Mouse (Mus musculus) limb, embryonic 11.5 days (tissue): Measurements from ENCODE around the gene Foxq1. TPM values are rescaled to one million over a fixed set of nuclear protein-coding genes. Genes with fewer than 3 reads are reported as not detected.

Experiments
- ATAC-seq: fragments of 200-750 bp; cut with Nextera tagmentation; 2 replicates; pipeline ENCODE4 v1.8.0; 2017; ENCODE audit warnings: low read depth; ENCODE audit not compliant: insufficient number of reproducible peaks, low FRiP score, low TSS enrichment
- DNase-seq: peaks from one replicate; pipeline ENCODE4 v3.0.0-alpha.2; 2015; ENCODE audit warnings: low spot score
- H3K27ac ChIP-seq: fragments of 300-500 bp; sonication (generic); replicated peaks from 2 replicates; pipeline ENCODE4 v1.5.1; 2014; ENCODE audit warnings: low read depth, mild to moderate bottlenecking, low read length
- H3K27me3 ChIP-seq: fragments of 300-500 bp; sonication (generic); 2 replicates; pipeline ENCODE4 v1.6.1; 2014; ENCODE audit warnings: mild to moderate bottlenecking, low read length, mixed read lengths; ENCODE audit not compliant: control insufficient read depth, insufficient read depth
- H3K36me3 ChIP-seq: fragments of 300-500 bp; sonication (generic); 2 replicates; pipeline ENCODE4 v1.6.1; 2014; ENCODE audit warnings: mild to moderate bottlenecking, low read length, moderate library complexity, mixed read lengths; ENCODE audit not compliant: control insufficient read depth, insufficient read depth
- H3K4me1 ChIP-seq: fragments of 300-500 bp; sonication (generic); 2 replicates; pipeline ENCODE4 v1.6.1; 2014; ENCODE audit warnings: low read length, mixed read lengths; ENCODE audit not compliant: control insufficient read depth, insufficient read depth
- H3K4me2 ChIP-seq: fragments of 300-500 bp; sonication (generic); 2 replicates; pipeline ENCODE4 v1.6.1; 2014; ENCODE audit warnings: low read depth, mild to moderate bottlenecking, moderate library complexity; ENCODE audit not compliant: severe bottlenecking
- H3K4me3 ChIP-seq: fragments of 300-500 bp; sonication (generic); 2 replicates; pipeline ENCODE4 v1.5.1; 2014; ENCODE audit warnings: low read depth, low read length
- H3K9ac ChIP-seq: fragments of 300-500 bp; sonication (generic); 2 replicates; pipeline ENCODE4 v1.6.1; 2014; ENCODE audit warnings: mild to moderate bottlenecking, low read length
- H3K9me3 ChIP-seq: fragments of 300-500 bp; sonication (generic); 2 replicates; pipeline ENCODE4 v1.6.1; 2016; ENCODE audit warnings: low read length; ENCODE audit not compliant: control insufficient read depth
- WGBS: fragments of 180-500 bp; shearing (Covaris S2); extraction: QIAGEN DNeasy Blood & Tissue Kit; methylation state at CpG from one replicate; pipeline ENCODE4 v1.1.7; 2014; 5-methylcytosine and 5-hydroxymethylcytosine counted together
- polyA plus RNA-seq: library from polyadenylated mRNA; unstranded; fragments of >200 nt; fragmentation: Nextera tagmentation; extraction: Ambion mirVana; gene quantifications from 2 replicates; pipeline ENCODE4 v1.2.1, GENCODE M21; 2014

Gene Foxq1
- polyA plus RNA-seq, 1 experiment from 2014 or later, result 0.08 TPM

GRCm38 (mm10) chr13:31578389-31578788 is 22.5 kb downstream of the Foxq1 start:
- H3K4me1 ChIP-seq, result peaks cover 5% of the 10 kb centered on the region; the same call in 1 of the 2 replicates
- H3K9ac ChIP-seq, result no peak overlapping the region
- 27% methylated on average over 10 of the region's 10 CpGs for WGBS
- no peak overlapping the region for H3K4me3 ChIP-seq
- ATAC-seq (peak; percentile 44; the same call in 1 of the 2 replicates), DNase-seq (peak; percentile 43)
- no peaks in the 10 kb centered on the region for H3K36me3 ChIP-seq
- no peak overlapping the region for H3K4me2 ChIP-seq
- no peaks in the 10 kb centered on the region for H3K27me3 ChIP-seq
- no peaks in the 10 kb centered on the region for H3K9me3 ChIP-seq
- no peak overlapping the region for H3K27ac ChIP-seq

- 60% methylated on average over 9 of the region's 9 CpGs for WGBS
- H3K27ac ChIP-seq, result no peak overlapping the region
- no peak overlapping the region for H3K9ac ChIP-seq
- H3K4me3 ChIP-seq, result no peak overlapping the region
- no peak for ATAC-seq
- peaks cover 5% of the 10 kb centered on the region; the same call in 1 of the 2 replicates for H3K4me1 ChIP-seq
- no peaks in the 10 kb centered on the region for H3K36me3 ChIP-seq
- H3K4me2 ChIP-seq, result no peak overlapping the region
- no peaks in the 10 kb centered on the region for H3K9me3 ChIP-seq
- DNase-seq, result no peak
- H3K27me3 ChIP-seq, result no peaks in the 10 kb centered on the region
Measured at GRCm38 (mm10) chr13:31579866-31580265, 23.9 kb downstream of the Foxq1 start.

GRCm38 (mm10) chr13:31587341-31587740 is 31.4 kb downstream of the Foxq1 start:
- WGBS, result 86% methylated on average over 5 of the region's 5 CpGs
- Histone ChIP-seq H3K9ac (no peak overlapping the region), H3K9me3 (no peaks in the 10 kb centered on the region), H3K4me1 (no peaks in the 10 kb centered on the region), H3K4me3 (no peak overlapping the region), H3K27me3 (no peaks in the 10 kb centered on the region), H3K36me3 (no peaks in the 10 kb centered on the region), H3K4me2 (no peak overlapping the region), H3K27ac (no peak overlapping the region)
- ATAC-seq, result no peak
- no peak for DNase-seq

GRCm38 (mm10) chr13:31599576-31599975 is 43.6 kb downstream of the Foxq1 start:
- H3K9me3 ChIP-seq, result no peaks in the 10 kb centered on the region
- WGBS, result 82% methylated on average over 5 of the region's 5 CpGs
- no peaks in the 10 kb centered on the region for H3K4me1 ChIP-seq
- H3K4me2 ChIP-seq, result no peak overlapping the region
- H3K36me3 ChIP-seq, result no peaks in the 10 kb centered on the region
- no peak overlapping the region for H3K9ac ChIP-seq
- no peak overlapping the region for H3K27ac ChIP-seq
- DNase-seq, result no peak
- ATAC-seq, result no peak
- H3K27me3 ChIP-seq, result no peaks in the 10 kb centered on the region
- no peak overlapping the region for H3K4me3 ChIP-seq

GRCm38 (mm10) chr13:31603964-31604363 is 48.0 kb downstream of the Foxq1 start:
- Histone ChIP-seq H3K4me1 (no peaks in the 10 kb centered on the region), H3K9ac (no peak overlapping the region), H3K9me3 (no peaks in the 10 kb centered on the region), H3K36me3 (no peaks in the 10 kb centered on the region), H3K4me2 (no peak overlapping the region), H3K27ac (no peak overlapping the region), H3K4me3 (no peak overlapping the region), H3K27me3 (no peaks in the 10 kb centered on the region)
- WGBS, result 50% methylated on average over 6 of the region's 6 CpGs
- no peak for ATAC-seq
- no peak for DNase-seq

Other genes with a start within 250 kb of the Foxq1 start
- not detected in 2 replicates for gene A530084C06Rik, start 3.2 kb downstream of the Foxq1 start, polyA plus RNA-seq
- 0.20 and 0.71 TPM in 2 replicates for gene Foxf2, start 69.7 kb downstream of the Foxq1 start, polyA plus RNA-seq